Comparison of ENCODE assay signal across 11 mouse cellular contexts in the genomic region with DNA sequence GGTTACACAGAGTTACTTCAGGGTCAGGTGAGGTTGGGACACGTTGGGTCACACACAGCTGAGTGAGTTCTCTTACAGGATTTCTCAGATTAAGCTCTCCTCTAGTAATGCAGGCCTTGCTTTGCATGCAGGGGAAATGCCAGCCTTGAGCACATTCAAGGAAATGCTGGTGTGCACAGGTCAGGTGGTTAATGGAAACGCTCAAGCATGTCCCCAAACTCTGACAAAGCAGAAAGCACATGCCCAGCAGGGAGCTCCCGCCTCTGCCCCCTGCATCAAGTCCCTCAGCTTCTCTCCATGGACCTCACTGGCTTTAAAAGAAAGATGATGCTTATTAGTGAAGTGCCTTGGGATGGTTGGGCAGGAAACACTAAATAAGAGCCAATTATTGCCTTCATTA.
"Had no signal": no experiment of that assay in that cellular context is flagged by ENCODE, and none has a peak within 500 bp of the region (broad histone marks: within the 10 kb centered on the region; RNA-seq: fewer than 3 reads in every experiment).

No protein-coding gene starts in this region.

- H3K27me3 ChIP-seq: limb, embryonic 13.5 days; midbrain, embryonic 13.5 days had no signal

- H3K9me3 ChIP-seq: limb, embryonic 13.5 days; midbrain, embryonic 13.5 days had no signal

- H3K9ac ChIP-seq: limb, embryonic 13.5 days; liver, embryonic 14.5 days; midbrain, embryonic 13.5 days had no signal

- H3K27ac ChIP-seq: layer of hippocampus, adult 2 months; limb, embryonic 13.5 days; liver, embryonic 14.5 days; midbrain, embryonic 13.5 days; stomach, postnatal 0 days had no signal

- DNase-seq: kidney, postnatal 10 days; kidney, postnatal 4 days; left cerebral cortex, postnatal 4 days; lung, adult 18-20 months; right cerebral cortex, postnatal 14 days; thymus, postnatal 4 days had no signal

- H3K4me3 ChIP-seq: layer of hippocampus, adult 2 months; limb, embryonic 13.5 days; midbrain, embryonic 13.5 days had no signal

- H3K4me2 ChIP-seq: limb, embryonic 13.5 days; midbrain, embryonic 13.5 days had no signal

- ATAC-seq: midbrain, embryonic 13.5 days had no signal

- H3K4me1 ChIP-seq: midbrain, embryonic 13.5 days had no signal

- H3K36me3 ChIP-seq: limb, embryonic 13.5 days; midbrain, embryonic 13.5 days had no signal
